Mouse (Mus musculus): ENCODE measurements around the gene Clec4f. TPM values are rescaled to one million over a fixed set of nuclear protein-coding genes. Genes with fewer than 3 reads are reported as not detected.
A peak's percentile ranks its signal among the peaks of the same experiment; 100 is the strongest.

Gene Clec4f
- polyA plus RNA-seq, 1 experiment: not detected

DNA sequence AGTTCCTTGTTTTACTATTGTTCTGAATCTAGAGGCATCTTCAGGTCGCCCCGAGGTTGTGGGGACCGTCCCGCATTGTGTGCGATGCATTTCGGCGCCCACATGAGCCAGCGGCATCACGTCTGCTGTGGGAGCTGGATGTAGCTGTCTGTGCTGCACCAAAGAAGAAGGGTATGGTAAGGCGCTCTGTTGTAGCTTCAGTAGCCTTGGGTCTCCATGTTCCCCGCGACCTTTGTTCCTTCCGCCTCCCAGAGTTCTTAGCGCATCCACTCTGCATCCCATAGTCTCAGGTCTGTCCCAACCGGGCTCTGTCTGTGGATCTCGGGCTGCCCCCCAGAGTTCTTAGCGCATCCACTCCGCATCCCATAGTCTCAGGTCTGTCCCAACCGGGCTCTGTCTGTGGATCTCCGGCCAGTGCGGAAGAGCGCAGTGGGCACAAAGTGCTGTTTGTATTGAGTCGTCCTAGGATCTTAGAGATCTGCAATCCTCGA lies 56.9 kb downstream of the Clec4f start:
- TF ChIP-seq CTCF (IDR thresholded peaks at IDR 0.05; ENCODE audit: borderline replicate concordance, insufficient read depth, low read depth, low read length) (no peak), POLR2A (IDR thresholded peaks at IDR 0.05; ENCODE audit: borderline replicate concordance, insufficient read depth, low read length) (no peak)
- no peak for DNase-seq
- Histone ChIP-seq H3K4me1 (ENCODE audit: control insufficient read depth, insufficient read depth, low read length) (no peaks in the 10 kb centered on the region), H3K27me3 (ENCODE audit: control insufficient read depth, insufficient read depth, low read length) (no peaks in the 10 kb centered on the region), H3K4me3 (replicated peaks; ENCODE audit: insufficient read depth, low read depth, low read length) (peak overlapping the region; percentile 47), H3K27ac (ENCODE audit: insufficient read depth, low read length) (no peak overlapping the region)
- WGBS: 35% methylated on average over 24 of the region's 24 CpGs

DNA sequence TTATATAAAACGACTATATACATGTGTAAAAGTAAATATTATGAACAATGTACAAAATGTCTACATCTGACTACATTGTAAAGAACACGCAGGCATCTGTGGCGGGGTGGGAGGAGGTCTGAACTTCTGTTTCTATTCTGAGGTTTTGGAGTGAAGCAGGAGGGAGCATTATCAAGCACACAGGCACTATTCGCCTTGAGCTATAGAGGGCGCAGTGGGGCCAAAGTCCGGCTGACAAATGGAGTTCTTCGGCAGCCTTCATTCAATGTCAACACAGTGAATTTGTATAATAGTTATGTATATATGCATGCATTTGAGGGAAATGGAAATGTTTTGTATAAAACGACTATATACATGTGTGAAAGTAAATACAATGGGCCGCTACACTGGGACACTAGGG lies 57.3 kb downstream of the Clec4f start:
- peak; percentile 14 to 26 for DNase-seq
- no peaks in the 10 kb centered on the region for H3K27me3 ChIP-seq (ENCODE audit: control insufficient read depth, insufficient read depth, low read length)
- H3K4me3 ChIP-seq (replicated peaks; ENCODE audit: insufficient read depth, low read depth, low read length): peak overlapping the region; percentile 47
- no peak overlapping the region for H3K27ac ChIP-seq (ENCODE audit: insufficient read depth, low read length)
- TF ChIP-seq CTCF (IDR thresholded peaks at IDR 0.05; ENCODE audit: borderline replicate concordance, insufficient read depth, low read depth, low read length) (peak; percentile 65), POLR2A (IDR thresholded peaks at IDR 0.05; ENCODE audit: borderline replicate concordance, insufficient read depth, low read length) (no peak)
- 7% methylated on average over 9 of the region's 9 CpGs for WGBS
- H3K4me1 ChIP-seq (ENCODE audit: control insufficient read depth, insufficient read depth, low read length): no peaks in the 10 kb centered on the region

DNA sequence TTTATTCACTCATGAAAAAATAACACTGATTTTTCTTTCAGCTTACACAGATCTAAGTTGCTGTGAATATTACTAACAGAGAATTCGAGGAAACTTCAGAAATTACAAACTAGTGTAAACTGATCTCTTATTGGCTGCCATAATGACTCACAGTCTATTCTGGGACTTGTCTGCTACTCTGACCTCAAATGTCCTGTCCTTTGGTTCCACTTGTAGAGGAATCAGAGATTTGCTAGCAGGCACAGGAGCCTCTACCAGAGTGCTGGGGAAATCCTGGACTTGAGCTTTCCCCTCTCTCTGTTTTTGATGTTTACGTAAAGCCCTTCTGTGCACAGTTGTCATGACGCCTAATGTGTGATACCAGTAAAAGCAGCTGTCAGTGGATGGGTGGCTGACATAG lies 58.0 kb downstream of the Clec4f start:
- no peak overlapping the region for H3K27ac ChIP-seq (ENCODE audit: insufficient read depth, low read length)
- TF ChIP-seq POLR2A (IDR thresholded peaks at IDR 0.05; ENCODE audit: borderline replicate concordance, insufficient read depth, low read length) (no peak), CTCF (IDR thresholded peaks at IDR 0.05; ENCODE audit: borderline replicate concordance, insufficient read depth, low read depth, low read length) (no peak)
- 67% methylated on average over 3 of the region's 3 CpGs for WGBS
- no peaks in the 10 kb centered on the region for H3K27me3 ChIP-seq (ENCODE audit: control insufficient read depth, insufficient read depth, low read length)
- H3K4me3 ChIP-seq (replicated peaks; ENCODE audit: insufficient read depth, low read depth, low read length): no peak overlapping the region
- no peaks in the 10 kb centered on the region for H3K4me1 ChIP-seq (ENCODE audit: control insufficient read depth, insufficient read depth, low read length)
- no peak for DNase-seq

DNA sequence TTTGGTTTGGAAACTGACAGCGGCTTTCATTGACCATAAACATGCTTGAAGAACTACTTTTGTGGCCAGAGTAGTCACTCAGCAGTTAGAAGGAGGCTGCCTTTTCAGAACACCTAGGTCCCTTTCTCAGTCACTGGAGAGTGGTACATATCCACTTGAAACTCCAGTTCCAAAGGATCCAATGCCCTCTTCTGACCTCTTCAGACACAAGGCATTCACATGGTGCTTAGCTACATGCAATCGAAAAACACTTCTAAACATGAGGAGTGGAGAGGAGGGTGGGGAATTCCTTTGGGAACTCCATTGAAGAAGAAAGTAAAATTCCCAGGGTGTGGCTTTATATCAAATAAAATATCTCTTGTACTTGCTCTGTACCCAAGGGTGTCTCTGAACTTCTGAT lies 61.0 kb downstream of the Clec4f start:
- Histone ChIP-seq H3K4me3 (replicated peaks; ENCODE audit: insufficient read depth, low read depth, low read length) (no peak overlapping the region), H3K27me3 (ENCODE audit: control insufficient read depth, insufficient read depth, low read length) (no peaks in the 10 kb centered on the region), H3K4me1 (ENCODE audit: control insufficient read depth, insufficient read depth, low read length) (no peaks in the 10 kb centered on the region), H3K27ac (ENCODE audit: insufficient read depth, low read length) (no peak overlapping the region)
- no peak for TF ChIP-seq POLR2A (IDR thresholded peaks at IDR 0.05; ENCODE audit: borderline replicate concordance, insufficient read depth, low read length)
- TF ChIP-seq CTCF (IDR thresholded peaks at IDR 0.05; ENCODE audit: borderline replicate concordance, insufficient read depth, low read depth, low read length): no peak
- 83% methylated on average over 2 of the region's 2 CpGs for WGBS
- no peak for DNase-seq

Other genes with a start within 250 kb of the Clec4f start
- gene Tet3, start 197.1 kb downstream of the Clec4f start, polyA plus RNA-seq (2012; rRNA removed): 22.5 and 24.7 TPM in 2 replicates
- 97.3 and 108 TPM in 2 replicates for gene Dguok, start 149.2 kb downstream of the Clec4f start, polyA plus RNA-seq (2012; rRNA removed)
- 0.76 and 0.97 TPM in 2 replicates for gene Actg2, start 119.9 kb downstream of the Clec4f start, polyA plus RNA-seq (2012; rRNA removed)
- 39.0 and 41.8 TPM in 2 replicates for gene Stambp, start 83.5 kb downstream of the Clec4f start, polyA plus RNA-seq (2012; rRNA removed)
- not detected in 2 replicates for gene Cd207, start 21.7 kb upstream of the Clec4f start, polyA plus RNA-seq (2012; rRNA removed)
- not detected in 2 replicates for gene Vax2, start 55.1 kb upstream of the Clec4f start, polyA plus RNA-seq (2012; rRNA removed)
- gene Atp6v1b1, start 86.8 kb upstream of the Clec4f start, polyA plus RNA-seq (2012; rRNA removed): 0.05 TPM in 1 of 2 replicates, not detected in the other
- not detected in 2 replicates for gene Ankrd53, start 106.5 kb upstream of the Clec4f start, polyA plus RNA-seq (2012; rRNA removed)
- 73.1 and 80.1 TPM in 2 replicates for gene Tex261, start 119.6 kb upstream of the Clec4f start, polyA plus RNA-seq (2012; rRNA removed)
- gene Nagk, start 138.8 kb upstream of the Clec4f start, polyA plus RNA-seq (2012; rRNA removed): 22.2 and 23.6 TPM in 2 replicates
- gene Paip2b, start 175.6 kb upstream of the Clec4f start, polyA plus RNA-seq (2012; rRNA removed): 53.5 and 55.7 TPM in 2 replicates
- gene Zfp638, start 210.9 kb upstream of the Clec4f start, polyA plus RNA-seq (2012; rRNA removed): 59.6 and 62.7 TPM in 2 replicates